Mouse (Mus musculus): ENCODE measurements around the gene Chrm5. TPM values are rescaled to one million over a fixed set of nuclear protein-coding genes. Genes with fewer than 3 reads are reported as not detected.
A peak's percentile ranks its signal among the peaks of the same experiment; 100 is the strongest.
"Not testable (repeated sequence)": the region's sequence is repeated elsewhere in the genome, so short reads cannot be mapped to it uniquely, and the experiment has no call there.

Gene Chrm5
- polyA plus RNA-seq, 1 experiment from 2014 or later = 1.2 TPM

DNA sequence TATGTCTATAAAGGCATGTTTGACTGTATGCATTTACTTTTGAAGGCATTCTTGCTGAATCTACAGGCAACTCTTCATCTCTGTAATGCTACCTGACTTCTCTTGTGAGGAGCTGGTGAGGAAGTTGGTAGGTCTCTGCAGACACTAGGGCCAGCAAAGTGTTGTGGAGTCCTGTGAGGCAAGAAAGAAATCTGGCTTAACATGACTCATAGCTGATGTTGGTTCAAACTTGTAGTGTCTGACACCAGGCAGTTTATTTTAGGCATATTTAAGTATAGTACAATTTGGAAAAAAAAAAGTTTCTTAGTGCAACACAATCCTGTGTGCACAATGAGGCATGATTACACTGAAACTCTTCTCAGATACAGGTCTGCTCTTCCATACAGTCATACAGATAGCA lies 11.0 kb downstream of the Chrm5 start:
- H3K4me1 ChIP-seq (replicated peaks; ENCODE audit: control insufficient read depth, insufficient read depth, low read length) = no peaks in the 10 kb centered on the region

DNA sequence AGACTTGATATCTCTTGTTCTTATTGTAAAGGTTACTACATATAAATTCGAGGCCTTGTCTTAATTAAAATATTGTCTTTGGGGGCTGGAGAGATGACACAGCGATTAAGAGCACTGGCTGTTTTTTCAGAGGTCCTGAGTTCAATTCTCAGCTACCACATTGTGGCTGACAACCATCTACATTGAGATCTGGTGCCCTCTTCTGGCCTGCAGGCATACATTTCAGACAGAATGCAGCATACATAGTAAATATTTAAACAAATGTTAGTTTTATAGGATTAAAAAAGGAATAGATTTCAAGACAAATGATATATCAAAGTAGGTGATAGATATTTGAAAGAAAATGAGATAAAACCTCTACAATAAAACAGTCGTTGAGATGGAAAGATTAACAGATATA lies 20.0 kb downstream of the Chrm5 start:
- DNase-seq (ENCODE audit: low spot score) (no peak), ATAC-seq (ENCODE audit: low FRiP score) (no peak)
- no peaks in the 10 kb centered on the region for H3K27me3 ChIP-seq (ENCODE audit: control insufficient read depth, insufficient read depth, low read length)
- H3K27ac ChIP-seq = no peak overlapping the region
- peaks cover 9% of the 10 kb centered on the region; the same call in 1 of the 2 replicates for H3K4me1 ChIP-seq (replicated peaks; ENCODE audit: control insufficient read depth, insufficient read depth, low read length)
- no peaks in the 10 kb centered on the region for H3K9me3 ChIP-seq (ENCODE audit: control insufficient read depth, low read length)
- H3K4me3 ChIP-seq (replicated peaks; ENCODE audit: low read length) = no peak overlapping the region
- no peak overlapping the region for H3K4me2 ChIP-seq (replicated peaks)
- H3K36me3 ChIP-seq (replicated peaks; ENCODE audit: control insufficient read depth, insufficient read depth) = peaks cover 38% of the 10 kb centered on the region
- WGBS = 93% methylated on average over 3 of the region's 3 CpGs
- no peak overlapping the region for H3K9ac ChIP-seq

More for the DNA sequence above, 11.0 kb downstream of the Chrm5 start:
- Histone ChIP-seq H3K9me3 (ENCODE audit: control insufficient read depth, low read length) (no peaks in the 10 kb centered on the region), H3K27ac (no peak overlapping the region), H3K9ac (no peak overlapping the region), H3K4me3 (replicated peaks; ENCODE audit: low read length) (no peak overlapping the region), H3K36me3 (replicated peaks; ENCODE audit: control insufficient read depth, insufficient read depth) (peaks cover 54% of the 10 kb centered on the region), H3K4me2 (replicated peaks) (no peak overlapping the region), H3K27me3 (ENCODE audit: control insufficient read depth, insufficient read depth, low read length) (no peaks in the 10 kb centered on the region)
- ATAC-seq (ENCODE audit: low FRiP score) (no peak), DNase-seq (ENCODE audit: low spot score) (no peak)

DNA sequence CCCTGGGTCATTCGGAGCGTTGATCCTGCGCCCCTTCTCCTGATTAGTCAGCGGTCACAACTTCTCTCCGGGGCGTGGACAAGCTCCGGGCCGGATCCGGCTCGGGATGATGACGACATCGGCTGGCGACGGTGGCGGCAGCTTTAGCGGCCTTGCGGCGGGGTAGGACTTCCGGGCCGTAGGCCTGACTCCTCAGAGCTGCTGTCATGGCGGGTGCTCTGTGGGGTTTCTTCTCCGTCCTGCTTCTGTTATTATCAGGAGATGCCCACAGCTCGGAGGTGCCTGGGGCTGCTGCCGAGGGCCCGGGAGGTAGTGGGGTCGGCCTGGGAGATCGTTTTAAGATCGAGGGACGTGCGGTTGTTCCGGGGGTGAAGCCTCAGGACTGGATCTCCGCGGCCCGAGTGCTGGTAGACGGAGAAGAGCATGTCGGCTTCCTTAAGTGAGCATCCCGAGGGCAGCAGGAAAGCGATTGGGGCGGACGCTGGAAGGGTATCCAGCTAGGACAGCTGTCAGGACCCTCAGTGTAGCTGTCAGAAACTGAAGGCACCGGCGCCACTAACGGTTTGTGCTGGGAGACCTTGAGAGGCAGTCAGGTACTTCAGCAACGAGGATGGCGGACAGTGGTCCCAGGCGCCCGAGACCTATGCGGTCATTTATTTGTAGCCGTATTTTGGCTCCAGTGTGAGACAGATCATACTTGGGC lies 25.6 kb downstream of the Chrm5 start, which contains the start of gene Emc7:
Gene Emc7, plus strand, starts transcription at position 136 of the 703 bp plus-strand sequence.
- DNase-seq (ENCODE audit: low spot score) (peak; percentile 99), ATAC-seq (ENCODE audit: low FRiP score) (peak; percentile 99)
- peaks cover 3% of the 10 kb centered on the region; the same call in 1 of the 2 replicates for H3K36me3 ChIP-seq (replicated peaks; ENCODE audit: control insufficient read depth, insufficient read depth)
- H3K9me3 ChIP-seq (ENCODE audit: control insufficient read depth, low read length) = no peaks in the 10 kb centered on the region
- H3K4me2 ChIP-seq (replicated peaks) = peak within 1 kb of the TSS; percentile 73
- H3K27me3 ChIP-seq (ENCODE audit: control insufficient read depth, insufficient read depth, low read length) = no peaks in the 10 kb centered on the region
- peak within 1 kb of the TSS; percentile 61 for H3K27ac ChIP-seq
- H3K4me1 ChIP-seq (replicated peaks; ENCODE audit: control insufficient read depth, insufficient read depth, low read length) = peaks cover 13% of the 10 kb centered on the region; the same call in 1 of the 2 replicates
- peak within 1 kb of the TSS; percentile 85 for H3K9ac ChIP-seq
- peak within 1 kb of the TSS; percentile 71 for H3K4me3 ChIP-seq (replicated peaks; ENCODE audit: low read length)
- WGBS = under 1% methylated on average over 49 of the region's 49 CpGs

DNA sequence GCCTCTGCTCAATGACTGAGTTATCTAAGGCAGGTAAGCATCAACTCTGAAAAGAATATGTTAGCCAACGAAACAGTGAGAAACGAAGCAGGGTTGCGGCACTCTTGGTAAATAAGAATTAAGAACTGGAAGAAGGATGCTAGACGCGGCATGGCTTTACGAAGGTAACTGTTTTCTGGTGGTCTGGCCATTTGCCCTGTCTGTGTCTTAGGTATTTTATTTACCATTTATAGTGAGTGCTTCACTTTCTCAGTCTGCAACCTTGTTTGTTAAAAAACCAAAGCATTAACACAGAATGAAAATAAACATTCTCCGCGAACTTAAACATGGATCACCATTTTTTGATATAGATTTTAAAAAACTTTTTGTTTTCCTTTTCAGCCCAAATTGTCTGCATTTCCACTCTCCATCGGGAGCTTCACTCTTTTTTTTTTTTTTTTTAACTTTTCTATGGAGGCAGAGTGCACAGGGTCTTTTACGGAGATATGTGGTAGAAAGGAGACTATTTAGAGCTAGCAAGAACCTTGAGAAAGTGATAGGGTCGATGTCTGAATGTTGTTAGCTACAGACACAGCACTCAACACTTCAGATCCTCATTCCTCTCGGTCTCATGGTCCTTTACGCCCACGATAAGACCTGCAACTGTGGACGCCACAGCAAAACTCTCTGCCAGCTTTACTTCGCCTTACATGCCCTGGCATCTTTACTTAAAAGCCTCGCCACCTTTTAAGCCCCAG lies 26.3 kb downstream of the Chrm5 start:
- Histone ChIP-seq H3K4me2 (replicated peaks) (peak overlapping the region; percentile 70), H3K27ac (peak overlapping the region; percentile 61), H3K4me3 (replicated peaks; ENCODE audit: low read length) (peak overlapping the region; percentile 71), H3K4me1 (replicated peaks; ENCODE audit: control insufficient read depth, insufficient read depth, low read length) (peaks cover 13% of the 10 kb centered on the region; the same call in 1 of the 2 replicates), H3K9me3 (ENCODE audit: control insufficient read depth, low read length) (no peaks in the 10 kb centered on the region), H3K9ac (peak overlapping the region; percentile 85), H3K27me3 (ENCODE audit: control insufficient read depth, insufficient read depth, low read length) (no peaks in the 10 kb centered on the region), H3K36me3 (replicated peaks; ENCODE audit: control insufficient read depth, insufficient read depth) (no peaks in the 10 kb centered on the region)
- DNase-seq (ENCODE audit: low spot score) (no peak), ATAC-seq (ENCODE audit: low FRiP score) (peak; percentile 79)
- WGBS = 29% methylated on average over 17 of the region's 17 CpGs

DNA sequence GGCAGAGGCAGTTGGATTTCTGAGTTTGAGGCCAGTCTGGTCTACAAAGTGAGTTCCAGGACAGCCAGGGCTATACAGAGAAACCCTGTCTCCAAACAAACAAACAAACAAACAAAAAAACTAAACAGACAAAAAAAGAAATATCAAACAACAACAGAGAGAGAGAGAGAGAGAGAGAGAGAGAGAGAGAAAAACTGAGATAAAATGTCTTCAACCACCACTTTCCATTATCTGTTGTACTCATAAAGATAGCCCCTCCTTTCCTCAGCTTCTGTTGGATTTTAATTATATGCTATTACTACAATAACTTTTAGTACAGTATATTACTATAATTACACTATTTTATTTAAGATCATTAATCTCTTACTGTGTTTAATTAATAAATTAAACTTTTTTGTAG lies 28.1 kb downstream of the Chrm5 start:
- ATAC-seq (ENCODE audit: low FRiP score); H3K4me2 ChIP-seq (replicated peaks); H3K36me3 ChIP-seq (replicated peaks; ENCODE audit: control insufficient read depth, insufficient read depth); H3K9me3 ChIP-seq (ENCODE audit: control insufficient read depth, low read length); H3K27ac ChIP-seq; H3K4me3 ChIP-seq (replicated peaks; ENCODE audit: low read length); H3K27me3 ChIP-seq (ENCODE audit: control insufficient read depth, insufficient read depth, low read length); DNase-seq (ENCODE audit: low spot score); H3K9ac ChIP-seq: not testable (repeated sequence)
- H3K4me1 ChIP-seq (replicated peaks; ENCODE audit: control insufficient read depth, insufficient read depth, low read length) = peaks cover 13% of the 10 kb centered on the region; the same call in 1 of the 2 replicates

DNA sequence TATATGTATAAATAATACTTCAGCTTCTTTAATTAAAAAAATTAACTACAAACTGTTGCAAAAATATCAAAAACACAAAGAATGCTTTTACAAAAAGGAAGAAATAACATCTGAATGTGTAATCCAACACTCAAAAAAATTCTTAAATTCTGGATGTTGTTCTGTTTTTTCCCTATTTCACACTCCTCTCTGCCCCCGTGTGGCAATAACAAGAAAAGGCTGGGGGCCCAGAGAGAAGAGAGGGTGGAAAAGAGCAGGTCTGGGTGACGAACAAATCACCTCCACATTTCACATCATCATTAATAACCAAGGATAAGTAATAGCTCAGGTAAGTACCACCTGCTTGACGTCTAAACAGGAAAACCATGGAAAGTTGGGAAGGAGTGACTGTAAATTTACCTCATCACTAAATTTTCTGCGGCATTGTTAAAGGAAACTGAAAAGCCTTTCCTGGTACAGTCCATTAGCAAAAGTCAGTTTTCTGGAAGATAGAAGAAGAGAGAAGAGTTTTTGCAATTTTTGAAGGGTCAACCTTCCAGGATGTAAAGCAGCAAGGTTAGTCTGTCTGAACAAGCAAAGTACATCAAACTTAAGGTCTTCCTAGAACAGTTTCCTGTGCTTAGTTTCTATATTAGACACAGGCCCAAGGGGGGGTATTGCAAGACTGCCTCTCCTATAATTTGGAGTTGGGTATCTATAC lies 30.8 kb downstream of the Chrm5 start:
- Histone ChIP-seq H3K4me1 (replicated peaks; ENCODE audit: control insufficient read depth, insufficient read depth, low read length) (peaks cover 3% of the 10 kb centered on the region; the same call in 1 of the 2 replicates), H3K9me3 (ENCODE audit: control insufficient read depth, low read length) (no peaks in the 10 kb centered on the region), H3K27me3 (ENCODE audit: control insufficient read depth, insufficient read depth, low read length) (no peaks in the 10 kb centered on the region), H3K9ac (no peak overlapping the region), H3K36me3 (replicated peaks; ENCODE audit: control insufficient read depth, insufficient read depth) (no peaks in the 10 kb centered on the region), H3K27ac (no peak overlapping the region), H3K4me2 (replicated peaks) (no peak overlapping the region), H3K4me3 (replicated peaks; ENCODE audit: low read length) (no peak overlapping the region)
- peak; percentile 28 for DNase-seq (ENCODE audit: low spot score)
- 32% methylated on average over 4 of the region's 4 CpGs for WGBS
- ATAC-seq (ENCODE audit: low FRiP score) = no peak

DNA sequence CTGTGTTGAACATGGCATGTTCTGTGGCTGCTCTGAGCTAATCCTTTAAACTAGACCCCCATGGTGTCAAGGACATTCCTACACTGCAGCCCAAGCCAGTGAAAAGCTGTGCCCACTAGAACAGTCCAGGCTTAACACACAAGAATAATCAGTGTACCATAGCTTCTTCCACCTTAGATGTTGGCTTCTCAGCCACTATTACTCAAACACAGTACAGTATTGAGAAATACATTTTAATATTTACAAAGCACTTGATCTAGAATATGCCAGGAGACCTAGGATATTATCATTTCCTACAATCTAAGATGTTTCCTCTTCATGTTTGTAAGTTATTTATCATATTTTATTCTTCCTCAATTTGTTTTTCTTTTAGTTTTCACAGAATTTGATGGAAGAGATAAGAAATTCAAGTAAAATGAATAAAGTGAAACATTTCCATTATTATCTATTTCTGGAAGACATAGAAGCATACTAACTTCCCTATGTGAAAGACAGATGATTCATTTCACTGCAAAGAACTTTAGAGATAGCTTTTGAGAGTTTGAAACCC lies 32.0 kb downstream of the Chrm5 start:
- no peak overlapping the region for H3K4me2 ChIP-seq (replicated peaks)
- H3K27me3 ChIP-seq (ENCODE audit: control insufficient read depth, insufficient read depth, low read length) = no peaks in the 10 kb centered on the region
- H3K4me1 ChIP-seq (replicated peaks; ENCODE audit: control insufficient read depth, insufficient read depth, low read length) = no peaks in the 10 kb centered on the region
- H3K9ac ChIP-seq = no peak overlapping the region
- ATAC-seq (ENCODE audit: low FRiP score) = no peak
- no peaks in the 10 kb centered on the region for H3K9me3 ChIP-seq (ENCODE audit: control insufficient read depth, low read length)
- H3K36me3 ChIP-seq (replicated peaks; ENCODE audit: control insufficient read depth, insufficient read depth) = no peaks in the 10 kb centered on the region
- no peak overlapping the region for H3K4me3 ChIP-seq (replicated peaks; ENCODE audit: low read length)
- DNase-seq (ENCODE audit: low spot score) = no peak
- no peak overlapping the region for H3K27ac ChIP-seq

DNA sequence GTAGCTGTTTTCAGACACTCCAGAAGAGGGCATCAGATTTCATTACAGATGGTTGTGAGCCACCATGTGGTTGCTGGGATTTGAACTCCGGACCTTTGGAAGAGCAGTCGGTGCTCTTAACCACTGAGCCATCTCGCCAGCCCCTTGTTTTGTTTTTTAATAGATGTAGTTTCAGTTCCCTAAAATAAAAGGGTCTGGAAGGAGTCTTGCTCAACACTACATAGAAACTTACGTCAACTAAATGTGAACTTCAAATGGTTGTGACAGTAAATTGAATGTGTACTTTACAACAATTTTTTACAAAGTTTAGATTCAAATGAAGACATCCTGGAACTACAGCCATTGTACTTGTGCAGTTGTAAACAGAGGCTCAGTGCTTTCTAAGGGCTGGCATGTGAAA lies 32.5 kb downstream of the Chrm5 start:
- H3K9me3 ChIP-seq (ENCODE audit: control insufficient read depth, low read length); DNase-seq (ENCODE audit: low spot score); ATAC-seq (ENCODE audit: low FRiP score); H3K27ac ChIP-seq; H3K27me3 ChIP-seq (ENCODE audit: control insufficient read depth, insufficient read depth, low read length); H3K4me1 ChIP-seq (replicated peaks; ENCODE audit: control insufficient read depth, insufficient read depth, low read length); H3K9ac ChIP-seq; H3K36me3 ChIP-seq (replicated peaks; ENCODE audit: control insufficient read depth, insufficient read depth); H3K4me3 ChIP-seq (replicated peaks; ENCODE audit: low read length); H3K4me2 ChIP-seq (replicated peaks): not testable (repeated sequence)
- WGBS = 79% methylated on average over 4 of the region's 4 CpGs

DNA sequence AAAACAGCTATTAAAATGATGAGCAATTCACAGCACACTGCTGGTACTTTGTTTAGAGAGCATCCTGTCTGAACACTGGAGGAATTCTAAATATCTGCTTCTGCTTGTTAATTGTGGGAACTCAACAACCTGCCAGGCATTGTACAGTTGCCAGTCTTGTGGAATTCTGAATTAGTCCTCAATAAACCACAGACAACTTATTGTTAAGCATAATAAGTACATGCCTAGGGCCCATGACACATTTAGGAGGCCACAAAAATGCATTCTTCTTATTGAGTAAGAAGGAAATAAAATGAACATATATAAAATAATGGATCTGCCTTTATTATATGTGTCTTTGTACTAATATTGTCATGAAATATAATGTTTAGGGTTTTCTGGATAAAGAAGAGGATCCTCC lies 35.1 kb downstream of the Chrm5 start:
- Histone ChIP-seq H3K4me2 (replicated peaks) (no peak overlapping the region), H3K27me3 (ENCODE audit: control insufficient read depth, insufficient read depth, low read length) (no peaks in the 10 kb centered on the region), H3K27ac (no peak overlapping the region), H3K9ac (no peak overlapping the region), H3K9me3 (ENCODE audit: control insufficient read depth, low read length) (no peaks in the 10 kb centered on the region), H3K4me3 (replicated peaks; ENCODE audit: low read length) (no peak overlapping the region), H3K36me3 (replicated peaks; ENCODE audit: control insufficient read depth, insufficient read depth) (no peaks in the 10 kb centered on the region), H3K4me1 (replicated peaks; ENCODE audit: control insufficient read depth, insufficient read depth, low read length) (no peaks in the 10 kb centered on the region)
- ATAC-seq (ENCODE audit: low FRiP score) (no peak), DNase-seq (ENCODE audit: low spot score) (no peak)
